Mouse (Mus musculus) CH12.LX (cell line): ENCODE measurements around the gene Rab11fip3.

Experiments
- CTCF ChIP-seq, 2 experiments: IDR thresholded peaks in 1 of 2; conservative IDR thresholded peaks in 1 of 2; 2 replicates each; pipeline ENCODE4 v1.5.1; 2011 to 2012; ENCODE audit warnings: low read depth in 2 of 2, low read length in 2 of 2, improper control_type of control experiment in 1 of 2, inconsistent platforms in 1 of 2, mild to moderate bottlenecking in 1 of 2, moderate library complexity in 1 of 2
- ETS1 ChIP-seq: conservative IDR thresholded peaks from 2 replicates; pipeline ENCODE4 v1.6.1; 2012; ENCODE audit warnings: low read depth, mild to moderate bottlenecking, inconsistent platforms, low read length, improper control_type of control experiment, moderate library complexity
- IRF4 ChIP-seq: IDR thresholded peaks from 2 replicates; pipeline ENCODE4 v1.6.1; 2014; ENCODE audit warnings: low read depth, mild to moderate bottlenecking, inconsistent platforms, low read length, improper control_type of control experiment
- MEF2A ChIP-seq: IDR thresholded peaks from 2 replicates; pipeline ENCODE4 v1.6.1; 2014; ENCODE audit warnings: low read depth, mild to moderate bottlenecking, inconsistent platforms, low read length, improper control_type of control experiment, borderline replicate concordance
- NRF1 ChIP-seq: IDR thresholded peaks from 2 replicates; pipeline ENCODE4 v1.6.1; 2014; ENCODE audit warnings: low read depth, mild to moderate bottlenecking, inconsistent platforms, low read length, improper control_type of control experiment, moderate library complexity
- POLR2A ChIP-seq: IDR thresholded peaks from 2 replicates; pipeline ENCODE4 v1.6.1; 2011; ENCODE audit warnings: low read depth, mild to moderate bottlenecking, improper control_type of control experiment, low read length
- TCF12 ChIP-seq: IDR thresholded peaks from 2 replicates; pipeline ENCODE4 v1.6.1; 2014; ENCODE audit warnings: low read depth, mild to moderate bottlenecking, inconsistent platforms, low read length, improper control_type of control experiment
- USF2 ChIP-seq: conservative IDR thresholded peaks from 2 replicates; pipeline ENCODE4 v1.6.1; 2011; ENCODE audit warnings: low read depth, low read length, improper control_type of control experiment
- ZC3H11A ChIP-seq: IDR thresholded peaks from 2 replicates; pipeline ENCODE4 v1.6.1; 2012; ENCODE audit warnings: low read depth, mild to moderate bottlenecking, inconsistent platforms, low read length, improper control_type of control experiment
- ZNF384 ChIP-seq: IDR thresholded peaks from 2 replicates; pipeline ENCODE4 v1.6.1; 2012; ENCODE audit warnings: low read depth, low read length, improper control_type of control experiment, inconsistent platforms

GRCm38 (mm10) chr17:25964271-25964670 is 105.1 kb downstream of the Rab11fip3 start:
- TF ChIP-seq ZNF384 (no peak), CTCF (conservative IDR thresholded peaks at IDR 0.05 in 1 of 2, IDR thresholded peaks at IDR 0.05 in 1 of 2; ENCODE audit: low read depth in 2 of 2, low read length in 2 of 2) (no peak), MEF2A (no peak), POLR2A (no peak), NRF1 (no peak), TCF12 (no peak), USF2 (no peak), ZC3H11A (no peak), ETS1 (no peak), IRF4 (no peak)
